Mouse (Mus musculus) hindbrain, embryonic 10.5 days (tissue): Measurements from ENCODE around the gene Dyrk1a. TPM values are rescaled to one million over a fixed set of nuclear protein-coding genes. Genes with fewer than 3 reads are reported as not detected.

ENCODE experiments used
- DNase-seq: peaks from one replicate; pipeline ENCODE4 v3.0.0-alpha.2; 2017; ENCODE audit warnings: low spot score
- H3K27ac ChIP-seq: fragments of 300-500 bp; sonication (generic); 2 replicates; pipeline ENCODE4 v1.5.1; 2016; ENCODE audit warnings: mild to moderate bottlenecking, moderate library complexity
- H3K27me3 ChIP-seq: fragments of 300-500 bp; sonication (generic); 2 replicates; pipeline ENCODE4 v1.6.1; 2016; ENCODE audit warnings: mild to moderate bottlenecking; ENCODE audit not compliant: poor library complexity, insufficient read depth, severe bottlenecking
- H3K36me3 ChIP-seq: fragments of 300-500 bp; sonication (generic); 2 replicates; pipeline ENCODE4 v1.6.1; 2016; ENCODE audit warnings: mild to moderate bottlenecking, moderate library complexity
- H3K4me1 ChIP-seq: fragments of 300-500 bp; sonication (generic); replicated peaks from 2 replicates; pipeline ENCODE4 v1.6.1; 2016; ENCODE audit warnings: mild to moderate bottlenecking
- H3K4me3 ChIP-seq: fragments of 300-500 bp; sonication (generic); 2 replicates; pipeline ENCODE4 v1.5.1; 2016; ENCODE audit warnings: mild to moderate bottlenecking, moderate library complexity
- H3K9me3 ChIP-seq: fragments of 300-500 bp; sonication (generic); 2 replicates; pipeline ENCODE4 v1.6.1; 2016; ENCODE audit warnings: mild to moderate bottlenecking, moderate library complexity
- WGBS: fragments of 180-500 bp; shearing (Covaris S2); methylation state at CpG from one replicate; pipeline ENCODE4 v1.1.7; 2016; 5-methylcytosine and 5-hydroxymethylcytosine counted together
- polyA plus RNA-seq: library from polyadenylated mRNA; unstranded; fragments of >200 nt; fragmentation: Nextera tagmentation; extraction: Ambion mirVana; gene quantifications from 2 replicates; pipeline ENCODE4 v1.2.1, GENCODE M21; 2016

Gene Dyrk1a
- polyA plus RNA-seq, 1 experiment from 2014 or later: 7.8 TPM

GRCm38 (mm10) chr16:94632424-94632963, 62.7 kb downstream of the Dyrk1a start:
- Histone ChIP-seq H3K4me3 (no peak overlapping the region), H3K27ac (no peak overlapping the region), H3K27me3 (no peaks in the 10 kb centered on the region), H3K36me3 (no peaks in the 10 kb centered on the region), H3K9me3 (no peaks in the 10 kb centered on the region), H3K4me1 (peaks cover 30% of the 10 kb centered on the region)
- WGBS: 85% methylated on average over 6 of the region's 6 CpGs
- no peak for DNase-seq

GRCm38 (mm10) chr16:94633012-94633411, 63.2 kb downstream of the Dyrk1a start:
- DNase-seq: no peak
- H3K9me3 ChIP-seq: no peaks in the 10 kb centered on the region
- H3K4me3 ChIP-seq: no peak overlapping the region
- no peaks in the 10 kb centered on the region for H3K27me3 ChIP-seq
- H3K27ac ChIP-seq: no peak overlapping the region
- whole genome bisulfite sequencing: 87% methylated on average over 6 of the region's 6 CpGs
- peaks cover 28% of the 10 kb centered on the region for H3K4me1 ChIP-seq
- no peaks in the 10 kb centered on the region for H3K36me3 ChIP-seq

GRCm38 (mm10) chr16:94637423-94637822, 67.6 kb downstream of the Dyrk1a start:
- H3K27ac ChIP-seq: no peak overlapping the region
- peaks cover 19% of the 10 kb centered on the region for H3K36me3 ChIP-seq
- peaks cover 20% of the 10 kb centered on the region for H3K4me1 ChIP-seq
- H3K27me3 ChIP-seq: no peaks in the 10 kb centered on the region
- 87% methylated on average over 10 of the region's 10 CpGs for WGBS
- H3K4me3 ChIP-seq: no peak overlapping the region
- no peaks in the 10 kb centered on the region for H3K9me3 ChIP-seq
- no peak for DNase-seq

- H3K27me3 ChIP-seq: no peaks in the 10 kb centered on the region
- 95% methylated on average over 2 of the region's 2 CpGs for WGBS
- peaks cover 6% of the 10 kb centered on the region; the same call in 1 of the 2 replicates for H3K4me1 ChIP-seq
- no peak overlapping the region for H3K4me3 ChIP-seq
- no peak for DNase-seq
- H3K27ac ChIP-seq: no peak overlapping the region
- no peaks in the 10 kb centered on the region for H3K9me3 ChIP-seq
- H3K36me3 ChIP-seq: peaks cover 22% of the 10 kb centered on the region
Observed at GRCm38 (mm10) chr16:94641799-94642198, 72.0 kb downstream of the Dyrk1a start.

- no peak for DNase-seq
- WGBS: 76% methylated on average over 5 of the region's 5 CpGs
- Histone ChIP-seq H3K36me3 (peaks cover 5% of the 10 kb centered on the region; the same call in 1 of the 2 replicates), H3K27ac (no peak overlapping the region), H3K4me1 (peaks cover 14% of the 10 kb centered on the region), H3K4me3 (no peak overlapping the region), H3K9me3 (no peaks in the 10 kb centered on the region), H3K27me3 (no peaks in the 10 kb centered on the region)
Observed at GRCm38 (mm10) chr16:94647153-94647552, 77.3 kb downstream of the Dyrk1a start.

GRCm38 (mm10) chr16:94647925-94648324, 78.1 kb downstream of the Dyrk1a start:
- no peak for DNase-seq
- WGBS: 96% methylated on average over 2 of the region's 2 CpGs

GRCm38 (mm10) chr16:94649861-94650260, 80.1 kb downstream of the Dyrk1a start:
- Histone ChIP-seq H3K4me1 (peaks cover 29% of the 10 kb centered on the region), H3K27me3 (no peaks in the 10 kb centered on the region), H3K36me3 (no peaks in the 10 kb centered on the region), H3K27ac (no peak overlapping the region), H3K9me3 (no peaks in the 10 kb centered on the region), H3K4me3 (no peak overlapping the region)
- DNase-seq: no peak
- 87% methylated on average over 3 of the region's 3 CpGs for WGBS

More at GRCm38 (mm10) chr16:94647925-94648324, 78.1 kb downstream of the Dyrk1a start:
- no peak overlapping the region for H3K27ac ChIP-seq
- H3K27me3 ChIP-seq: no peaks in the 10 kb centered on the region
- H3K4me1 ChIP-seq: peaks cover 19% of the 10 kb centered on the region
- H3K9me3 ChIP-seq: no peaks in the 10 kb centered on the region
- no peak overlapping the region for H3K4me3 ChIP-seq
- H3K36me3 ChIP-seq: no peaks in the 10 kb centered on the region

GRCm38 (mm10) chr16:94652091-94652713, 82.4 kb downstream of the Dyrk1a start:
- peaks cover 38% of the 10 kb centered on the region for H3K4me1 ChIP-seq
- no peak overlapping the region for H3K27ac ChIP-seq
- H3K9me3 ChIP-seq: no peaks in the 10 kb centered on the region
- H3K4me3 ChIP-seq: no peak overlapping the region
- DNase-seq: no peak
- 83% methylated on average over 4 of the region's 4 CpGs for WGBS
- no peaks in the 10 kb centered on the region for H3K36me3 ChIP-seq
- no peaks in the 10 kb centered on the region for H3K27me3 ChIP-seq

GRCm38 (mm10) chr16:94655083-94655482, 85.3 kb downstream of the Dyrk1a start:
- H3K4me3 ChIP-seq: no peak overlapping the region
- H3K27ac ChIP-seq: no peak overlapping the region
- DNase-seq: no peak
- peaks cover 35% of the 10 kb centered on the region for H3K4me1 ChIP-seq
- WGBS: 78% methylated on average over 6 of the region's 6 CpGs
- H3K9me3 ChIP-seq: no peaks in the 10 kb centered on the region
- H3K27me3 ChIP-seq: no peaks in the 10 kb centered on the region
- peaks cover 9% of the 10 kb centered on the region for H3K36me3 ChIP-seq

GRCm38 (mm10) chr16:94656891-94657290, 87.1 kb downstream of the Dyrk1a start:
- Histone ChIP-seq H3K27ac (no peak overlapping the region), H3K36me3 (peaks cover 24% of the 10 kb centered on the region), H3K4me3 (no peak overlapping the region), H3K9me3 (no peaks in the 10 kb centered on the region), H3K4me1 (peaks cover 32% of the 10 kb centered on the region), H3K27me3 (no peaks in the 10 kb centered on the region)
- WGBS: 91% methylated on average over 7 of the region's 7 CpGs
- DNase-seq: no peak

- Histone ChIP-seq H3K27ac (no peak overlapping the region), H3K4me3 (no peak overlapping the region), H3K9me3 (no peaks in the 10 kb centered on the region), H3K36me3 (peaks cover 31% of the 10 kb centered on the region), H3K27me3 (no peaks in the 10 kb centered on the region), H3K4me1 (peaks cover 14% of the 10 kb centered on the region)
- 93% methylated on average over 7 of the region's 7 CpGs for whole genome bisulfite sequencing
- no peak for DNase-seq
Observed at GRCm38 (mm10) chr16:94659394-94659793, 89.6 kb downstream of the Dyrk1a start.

GRCm38 (mm10) chr16:94660221-94660620, 90.4 kb downstream of the Dyrk1a start:
- WGBS: 93% methylated on average over 8 of the region's 8 CpGs
- no peak overlapping the region for H3K4me3 ChIP-seq
- peaks cover 37% of the 10 kb centered on the region for H3K36me3 ChIP-seq
- H3K27me3 ChIP-seq: no peaks in the 10 kb centered on the region
- H3K9me3 ChIP-seq: no peaks in the 10 kb centered on the region
- no peak overlapping the region for H3K27ac ChIP-seq
- no peak for DNase-seq
- peaks cover 14% of the 10 kb centered on the region for H3K4me1 ChIP-seq

- 99% methylated on average over 4 of the region's 4 CpGs for WGBS
- Histone ChIP-seq H3K4me1 (no peaks in the 10 kb centered on the region), H3K9me3 (no peaks in the 10 kb centered on the region), H3K36me3 (peaks cover 84% of the 10 kb centered on the region), H3K27me3 (no peaks in the 10 kb centered on the region), H3K4me3 (no peak overlapping the region), H3K27ac (no peak overlapping the region)
- no peak for DNase-seq
Observed at GRCm38 (mm10) chr16:94667557-94667956, 97.7 kb downstream of the Dyrk1a start.
